Mouse (Mus musculus) cerebellum, adult 8-10 months (tissue): ENCODE data around the gene Gm9913.

ENCODE experiments used
- DNase-seq: peaks from one replicate; pipeline ENCODE4 v3.0.0; 2022

Gene Gm9913

GRCm38 (mm10) chr2:125505006-125505745, at the start of gene Gm9913:
Gene Gm9913, plus strand, starts transcription at chr2:125505089.
- peak; percentile 2 for DNase-seq

DNA sequence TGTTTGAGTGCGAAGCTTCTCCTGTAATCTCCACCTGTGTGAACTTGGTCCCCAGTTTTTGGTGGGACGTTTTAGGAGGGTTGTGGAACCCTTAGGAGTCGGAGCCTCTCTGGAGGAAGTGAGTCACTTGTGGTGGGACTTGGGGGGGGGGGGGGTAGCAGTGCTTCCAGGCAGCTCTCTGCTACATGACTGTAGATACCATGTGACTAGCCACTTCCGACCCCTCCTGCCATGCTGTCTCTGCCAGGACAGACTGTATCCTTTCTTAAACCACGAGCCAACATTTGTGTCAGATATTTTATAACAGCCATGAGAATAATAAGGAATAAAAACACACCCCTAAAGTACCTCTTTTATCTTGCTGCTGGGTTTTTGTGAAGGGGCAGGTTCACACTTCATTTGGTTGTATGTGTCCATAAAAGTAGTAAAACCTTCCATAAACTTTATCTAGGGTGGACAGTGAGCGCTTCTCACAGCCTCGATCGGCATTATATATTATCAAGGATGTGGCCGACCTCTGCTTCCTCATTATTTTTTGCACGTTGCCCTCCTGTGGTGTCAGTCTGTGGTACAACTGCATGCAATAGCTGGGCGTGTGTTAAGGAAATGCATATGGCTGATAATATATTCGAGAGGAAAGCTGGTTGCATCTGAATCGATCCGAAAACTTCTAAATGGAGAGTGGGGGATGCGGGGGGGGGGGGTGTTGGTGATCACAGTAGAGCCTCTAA, 48.7 kb upstream of the Gm9913 start:
- no peak for DNase-seq

- no peak for DNase-seq
These were observed 45.8 kb upstream of the Gm9913 start for GRCm38 (mm10) chr2:125459087-125459486.

DNA sequence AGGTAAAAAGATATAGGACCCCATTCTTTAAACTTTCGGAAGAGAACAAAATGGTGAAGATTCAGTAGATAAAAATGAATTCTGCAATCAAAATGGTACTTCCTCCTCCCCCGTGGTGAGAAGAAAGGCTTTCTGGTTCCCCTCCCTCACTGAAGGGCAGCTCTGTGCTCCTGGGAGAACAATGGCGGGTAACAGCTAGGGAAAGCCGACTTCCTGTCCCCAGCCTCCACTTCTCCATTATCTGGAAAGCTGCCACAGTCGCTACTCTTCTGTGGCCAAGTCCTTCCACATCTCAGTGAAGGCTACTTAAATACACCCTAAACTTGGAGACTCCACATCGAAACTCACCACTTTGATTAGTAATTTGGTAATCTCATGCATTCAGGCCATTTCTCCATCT, 40.9 kb upstream of the Gm9913 start:
- DNase-seq = no peak

GRCm38 (mm10) chr2:125470553-125471295, 34.2 kb upstream of the Gm9913 start:
- DNase-seq = no peak

DNA sequence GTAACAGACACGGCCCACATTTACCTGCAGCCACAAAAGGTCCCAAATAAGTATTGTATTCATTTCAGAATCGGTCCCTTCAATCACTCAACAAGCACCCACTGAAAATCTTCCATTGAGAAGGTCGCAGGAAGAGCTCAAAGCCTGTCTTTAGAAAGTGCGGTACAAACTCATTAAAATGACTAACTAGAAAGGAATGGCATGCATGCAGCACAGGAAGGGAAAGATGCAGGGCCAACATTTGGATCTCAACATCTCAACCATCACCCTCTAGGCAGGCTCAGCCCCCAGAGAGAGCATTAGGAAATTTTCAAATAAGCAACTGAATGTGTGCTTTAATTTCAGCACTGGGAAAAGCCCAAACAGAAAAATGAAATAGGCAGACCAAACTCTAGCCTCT, 33.2 kb upstream of the Gm9913 start:
- DNase-seq = no peak

GRCm38 (mm10) chr2:125473228-125473627, 31.7 kb upstream of the Gm9913 start:
- DNase-seq = no peak

DNA sequence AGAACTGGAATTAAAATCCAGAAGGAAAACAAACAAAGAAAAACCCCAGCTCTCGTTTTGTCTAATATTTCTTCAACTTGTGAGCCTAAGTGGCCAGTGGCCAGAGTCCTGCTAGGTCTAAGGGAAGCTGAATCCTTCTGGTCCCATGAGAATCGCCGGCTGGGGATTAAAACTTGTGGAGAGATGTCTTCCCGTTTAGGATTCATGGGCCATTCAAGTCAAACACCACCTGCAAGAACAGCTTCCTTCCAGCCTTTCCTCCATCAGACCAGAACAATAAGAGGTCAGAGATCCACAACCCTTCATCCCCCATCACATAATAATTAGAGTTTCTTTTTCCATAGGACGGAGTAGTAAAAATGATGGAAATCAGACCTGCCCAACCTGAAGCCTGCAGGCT, 30.2 kb upstream of the Gm9913 start:
- no peak for DNase-seq

DNA sequence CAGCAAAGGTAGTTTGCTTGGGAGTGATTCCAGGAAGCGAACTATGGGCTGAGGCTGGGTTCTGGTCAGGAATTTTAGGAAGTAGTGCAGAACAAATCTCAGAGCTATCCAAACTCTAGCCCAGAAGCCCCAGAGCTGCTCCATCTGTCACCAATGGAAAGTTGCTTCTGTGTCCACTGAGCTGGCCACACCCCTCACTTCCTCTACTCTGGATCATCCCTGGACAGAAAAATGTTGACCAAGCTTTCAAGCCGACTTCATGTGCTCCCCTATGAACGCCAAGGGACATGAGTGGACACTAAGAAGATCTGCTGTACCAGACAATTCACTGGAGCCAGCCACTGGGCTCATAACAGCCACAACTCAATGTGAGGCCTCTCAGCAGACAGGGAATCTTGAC, 28.7 kb upstream of the Gm9913 start:
- no peak for DNase-seq

DNA sequence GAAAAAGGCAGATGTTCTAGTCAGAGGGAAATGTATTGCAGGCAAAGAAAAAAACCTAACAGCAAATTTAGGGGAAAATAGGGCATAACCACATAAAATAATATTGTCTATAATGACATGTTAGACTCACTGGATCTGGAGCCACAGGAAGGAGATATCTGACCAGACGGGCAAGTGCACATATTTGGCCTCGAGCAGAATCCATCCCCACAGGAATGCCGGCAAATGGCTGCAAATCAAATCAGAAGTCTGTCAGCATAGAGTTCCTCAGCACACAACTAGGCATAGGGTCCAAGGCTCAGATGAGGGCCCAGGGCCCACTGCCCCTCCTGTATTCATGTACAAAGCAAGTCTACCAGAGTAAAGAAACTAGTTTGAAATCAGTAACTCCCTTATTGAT, 27.5 kb upstream of the Gm9913 start:
- DNase-seq = no peak

DNA sequence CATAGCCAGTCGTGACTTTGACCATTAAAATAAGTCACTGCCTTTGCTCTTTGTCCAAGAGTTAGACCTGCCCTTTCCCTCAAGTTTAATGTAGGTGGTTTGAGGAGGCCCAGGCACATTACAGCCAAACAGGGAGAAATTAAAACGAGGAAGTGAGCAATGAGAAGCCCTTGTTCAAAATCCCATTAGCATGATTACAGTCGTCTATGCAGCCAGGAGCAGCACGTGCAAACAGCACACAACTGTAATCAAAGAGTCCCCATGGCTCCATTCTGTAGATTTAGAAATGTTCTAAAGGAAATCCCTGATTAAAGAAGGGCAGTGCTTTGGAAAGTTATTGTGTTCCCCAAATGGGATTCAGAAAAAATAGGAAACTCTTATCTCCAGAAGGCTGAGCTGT, 26.2 kb upstream of the Gm9913 start:
- DNase-seq = no peak

- no peak for DNase-seq
These were observed 24.8 kb upstream of the Gm9913 start for GRCm38 (mm10) chr2:125480057-125480456.

GRCm38 (mm10) chr2:125481116-125481515, 23.8 kb upstream of the Gm9913 start:
- no peak for DNase-seq

GRCm38 (mm10) chr2:125481531-125482317, 23.2 kb upstream of the Gm9913 start:
- DNase-seq = no peak

- no peak for DNase-seq
These were observed 20.7 kb upstream of the Gm9913 start for GRCm38 (mm10) chr2:125484164-125484563.

DNA sequence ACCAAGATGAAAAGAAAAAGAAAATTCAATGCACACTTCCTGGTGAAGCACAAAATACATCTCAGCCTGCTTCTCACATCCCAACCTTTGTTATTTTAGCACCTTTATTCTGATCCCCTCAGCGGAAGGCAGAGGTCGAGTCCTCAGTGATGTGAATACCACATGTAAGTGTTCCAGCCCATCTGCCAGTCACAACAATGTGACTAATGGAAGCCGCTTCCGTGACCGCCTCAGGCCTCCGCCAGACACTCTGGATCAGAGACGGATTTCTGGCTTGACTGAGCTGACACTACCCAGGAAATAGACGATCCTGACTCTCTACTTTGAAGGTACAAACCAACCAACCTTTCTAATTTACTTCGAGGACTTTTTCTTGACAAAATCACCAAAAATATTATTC, 20.0 kb upstream of the Gm9913 start:
- DNase-seq = no peak

DNA sequence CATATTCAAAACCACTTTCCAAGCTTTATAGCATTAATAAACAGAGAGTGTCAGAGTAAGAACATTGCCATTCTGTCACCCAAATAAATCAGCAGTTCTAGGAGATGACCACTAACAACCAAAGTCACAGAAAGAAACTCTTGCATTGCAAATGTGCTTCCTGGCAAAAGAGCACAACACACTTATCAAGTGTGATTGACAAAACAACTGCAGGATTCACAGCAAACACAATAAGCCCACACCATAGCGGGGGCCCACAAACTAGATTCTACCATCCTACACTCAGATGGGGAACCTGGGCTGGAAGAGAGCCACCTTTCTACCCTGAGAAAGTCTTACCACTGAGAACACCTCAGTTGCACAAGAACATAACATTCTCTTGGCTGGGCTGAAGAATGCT, 14.9 kb upstream of the Gm9913 start:
- DNase-seq = no peak

GRCm38 (mm10) chr2:125492050-125492900, 12.6 kb upstream of the Gm9913 start:
- DNase-seq = no peak

- DNase-seq = no peak
These were observed 10.6 kb upstream of the Gm9913 start for GRCm38 (mm10) chr2:125494291-125494690.

- DNase-seq = no peak
These were observed 9.8 kb upstream of the Gm9913 start for GRCm38 (mm10) chr2:125494831-125495812.

- DNase-seq = peak; percentile 1
These were observed 8.2 kb upstream of the Gm9913 start for GRCm38 (mm10) chr2:125496696-125497095.
